32 mouse cellular contexts compared by ENCODE assay signal in the genomic region with DNA sequence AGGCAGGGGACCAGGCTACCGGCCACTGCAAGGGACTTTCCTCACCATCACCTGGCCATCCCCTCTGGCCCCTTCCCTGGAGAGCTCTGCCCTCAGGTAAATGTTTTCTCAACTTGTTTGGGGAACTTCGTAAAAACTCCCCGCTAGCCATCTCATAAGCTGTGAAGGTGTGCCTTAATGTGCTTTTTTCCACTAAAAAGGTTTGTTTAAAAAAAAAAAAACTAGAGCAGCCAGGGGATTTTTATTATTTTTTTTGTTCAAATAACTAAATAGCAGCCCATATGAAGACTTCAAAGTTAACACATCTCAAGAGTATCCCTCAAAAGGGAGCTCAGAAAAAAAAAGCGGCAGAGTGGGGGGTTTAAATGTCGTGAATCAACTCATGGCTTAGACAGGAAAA. TPM values are rescaled to one million over a fixed set of nuclear protein-coding genes. Genes with fewer than 3 reads are reported as not detected.
"Had no signal": no experiment of that assay in that cellular context is flagged by ENCODE, and none has a peak within 500 bp of the region (broad histone marks: within the 10 kb centered on the region; RNA-seq: fewer than 3 reads in every experiment).

No protein-coding gene starts in this region.

- H3K4me2 ChIP-seq: limb, embryonic 12.5 days; limb, embryonic 13.5 days; limb, embryonic 15.5 days; liver, embryonic 11.5 days; liver, embryonic 12.5 days; liver, embryonic 13.5 days; liver, embryonic 15.5 days; lung, embryonic 14.5 days; lung, embryonic 15.5 days; midbrain, embryonic 11.5 days; midbrain, embryonic 12.5 days; midbrain, embryonic 13.5 days; midbrain, embryonic 15.5 days; neural tube, embryonic 12.5 days had no signal

- H3K36me3 ChIP-seq: limb, embryonic 10.5 days; limb, embryonic 12.5 days; limb, embryonic 13.5 days; limb, embryonic 15.5 days; liver, embryonic 12.5 days; liver, embryonic 13.5 days; liver, embryonic 15.5 days; lung, embryonic 15.5 days; midbrain, embryonic 10.5 days; midbrain, embryonic 12.5 days; midbrain, embryonic 13.5 days; midbrain, embryonic 15.5 days; neural tube, embryonic 12.5 days had no signal

- H3K9ac ChIP-seq: limb, embryonic 12.5 days; limb, embryonic 13.5 days; limb, embryonic 15.5 days; liver, embryonic 12.5 days; liver, embryonic 13.5 days; liver, embryonic 14.5 days; liver, embryonic 15.5 days; liver, postnatal 0 days; lung, embryonic 14.5 days; lung, embryonic 15.5 days; midbrain, embryonic 12.5 days; midbrain, embryonic 13.5 days; midbrain, embryonic 15.5 days; neural tube, embryonic 12.5 days had no signal

- H3K9me3 ChIP-seq: limb, embryonic 10.5 days; limb, embryonic 15.5 days; liver, embryonic 12.5 days; liver, embryonic 13.5 days; liver, embryonic 15.5 days; lung, embryonic 15.5 days; midbrain, embryonic 10.5 days; midbrain, embryonic 13.5 days; midbrain, embryonic 15.5 days; neural tube, embryonic 12.5 days had no signal

- DNase-seq: left cerebral cortex, postnatal 4 days; liver; liver, embryonic 13.5 days; liver, postnatal 0 days; lung, adult 18-20 months; lung, adult 2 months; lung, embryonic 14.5 days; lung, postnatal 10 days; lung, postnatal 14 days; lung, postnatal 36 days; lung, postnatal 4 days; midbrain, embryonic 14.5 days had no signal

- ATAC-seq: liver, embryonic 12.5 days; liver, postnatal 0 days; lung, postnatal 0 days; midbrain, embryonic 13.5 days; midbrain, embryonic 15.5 days; midbrain, embryonic 16.5 days had no signal

- H3K4me1 ChIP-seq: limb, embryonic 10.5 days; limb, embryonic 12.5 days; limb, embryonic 13.5 days; limb, embryonic 15.5 days; liver, embryonic 12.5 days; liver, embryonic 13.5 days; liver, embryonic 15.5 days; midbrain, embryonic 10.5 days; midbrain, embryonic 12.5 days; midbrain, embryonic 13.5 days; midbrain, embryonic 15.5 days; neural tube, embryonic 12.5 days had no signal

- H3K4me3 ChIP-seq: limb, embryonic 10.5 days; limb, embryonic 12.5 days; limb, embryonic 13.5 days; limb, embryonic 15.5 days; liver, embryonic 12.5 days; liver, embryonic 13.5 days; liver, embryonic 15.5 days; lung, embryonic 15.5 days; megakaryocyte, embryonic 14.5 days; midbrain, embryonic 10.5 days; midbrain, embryonic 12.5 days; midbrain, embryonic 13.5 days; midbrain, embryonic 15.5 days; myocyte; neural tube, embryonic 12.5 days had no signal

- H3K27ac ChIP-seq: limb, embryonic 10.5 days; limb, embryonic 12.5 days; limb, embryonic 13.5 days; limb, embryonic 15.5 days; liver, embryonic 12.5 days; liver, embryonic 13.5 days; liver, embryonic 14.5 days; liver, embryonic 15.5 days; lung, embryonic 15.5 days; macrophage; midbrain, embryonic 10.5 days; midbrain, embryonic 12.5 days; midbrain, embryonic 13.5 days; midbrain, embryonic 15.5 days; neural tube, embryonic 12.5 days had no signal

- H3K27me3 ChIP-seq: limb, embryonic 12.5 days; limb, embryonic 13.5 days; limb, embryonic 15.5 days; liver, embryonic 12.5 days; liver, embryonic 13.5 days; liver, embryonic 15.5 days; lung, embryonic 15.5 days; midbrain, embryonic 12.5 days; midbrain, embryonic 13.5 days; midbrain, embryonic 15.5 days; neural tube, embryonic 12.5 days had no signal

RNA-seq across cellular contexts. Expression of a gene that starts 7.4 kb away (rescaled TPM):
- polyA plus RNA-seq: myocyte had no signal
